Mouse (Mus musculus) megakaryocyte-erythroid progenitor cell, adult 5-6 weeks (primary cell): ENCODE results near the gene Pxmp4. TPM values are rescaled to one million over a fixed set of nuclear protein-coding genes. Genes with fewer than 3 reads are reported as not detected.

Experiments used
- ATAC-seq: replicated peaks from 2 replicates; pipeline ENCODE4 v1.8.0; 2016; ENCODE audit warnings: mild to moderate bottlenecking, inconsistent platforms; ENCODE audit not compliant: severe bottlenecking, poor library complexity, low FRiP score, low TSS enrichment
- total RNA-seq, 2 experiments: library from RNA; stranded (forward) in 1 of 2; stranded (reverse) in 1 of 2; fragments of 200-1000, 215-1000 nt in 1 of 2; fragments of >200 nt in 1 of 2; fragmentation: Nextera tagmentation in 1 of 2; gene quantifications; 2 replicates each; pipeline ENCODE4 v1.2.3; 2014 to 2017

Pxmp4 gene
- total RNA-seq, 2 experiments from 2014 or later, result 12.4 to 17.3 TPM

- ATAC-seq, result no peak
Measured at GRCm38 (mm10) chr2:154614841-154615576, 11.5 kb upstream of the Pxmp4 start.

GRCm38 (mm10) chr2:154613118-154614115 lies 9.9 kb upstream of the Pxmp4 start, which contains the start of the genes Zfp341 and 4930519P11Rik:
Gene Zfp341, plus strand, starts transcription at chr2:154613297.
Gene 4930519P11Rik, minus strand, starts transcription at chr2:154613437.
- peak; percentile 69 for ATAC-seq

GRCm38 (mm10) chr2:154609050-154609767 lies 5.7 kb upstream of the Pxmp4 start:
- no peak for ATAC-seq

GRCm38 (mm10) chr2:154606965-154607364 lies 3.5 kb upstream of the Pxmp4 start:
- ATAC-seq, result no peak

GRCm38 (mm10) chr2:154604156-154604555 lies 648 bp upstream of the Pxmp4 start:
- ATAC-seq, result peak; percentile 12

- ATAC-seq, result no peak
Measured at GRCm38 (mm10) chr2:154603007-154603637, 386 bp downstream of the Pxmp4 start.

DNA sequence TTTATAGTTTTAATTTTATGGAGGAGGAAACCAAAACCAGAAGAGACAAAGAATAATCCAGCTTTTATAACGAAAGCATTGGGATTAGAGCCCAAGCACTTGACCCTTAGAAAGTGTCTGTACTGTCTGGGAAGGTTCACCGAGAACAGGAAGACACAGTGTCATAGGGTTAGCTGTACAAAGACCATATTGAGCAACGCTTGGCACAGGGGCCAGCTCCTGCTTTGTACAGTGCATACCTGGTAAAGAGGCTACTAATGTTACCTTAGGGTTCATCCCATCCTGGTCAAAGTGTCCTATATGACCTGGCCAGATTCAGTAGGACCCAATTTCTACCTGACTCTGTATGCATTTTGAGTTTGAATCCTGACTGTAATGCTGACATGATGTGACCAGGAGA lies 2.2 kb downstream of the Pxmp4 start:
- no peak for ATAC-seq

- no peak for ATAC-seq
Measured at GRCm38 (mm10) chr2:154600586-154600985, 2.9 kb downstream of the Pxmp4 start.

DNA sequence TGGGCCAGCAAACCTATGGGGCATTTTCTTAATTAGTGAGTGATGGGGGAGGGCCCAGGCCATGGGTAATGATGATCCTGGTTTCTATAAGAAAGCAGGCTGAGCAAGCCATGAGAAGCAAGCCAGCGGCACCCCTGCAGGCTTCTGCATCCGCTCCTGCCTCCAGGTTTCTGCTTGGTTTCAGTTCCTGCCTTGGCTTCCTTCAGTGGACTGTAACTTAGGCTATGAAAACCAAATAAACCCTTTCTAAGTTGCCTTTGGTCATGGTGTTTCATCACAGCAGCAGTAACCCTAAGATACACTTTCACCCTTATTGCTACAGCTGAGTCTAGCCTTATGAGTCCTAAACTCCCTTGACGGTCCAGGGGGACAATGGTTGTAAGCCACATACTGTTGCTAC lies 6.1 kb downstream of the Pxmp4 start:
- no peak for ATAC-seq

GRCm38 (mm10) chr2:154595775-154596174 lies 7.7 kb downstream of the Pxmp4 start:
- ATAC-seq, result no peak

DNA sequence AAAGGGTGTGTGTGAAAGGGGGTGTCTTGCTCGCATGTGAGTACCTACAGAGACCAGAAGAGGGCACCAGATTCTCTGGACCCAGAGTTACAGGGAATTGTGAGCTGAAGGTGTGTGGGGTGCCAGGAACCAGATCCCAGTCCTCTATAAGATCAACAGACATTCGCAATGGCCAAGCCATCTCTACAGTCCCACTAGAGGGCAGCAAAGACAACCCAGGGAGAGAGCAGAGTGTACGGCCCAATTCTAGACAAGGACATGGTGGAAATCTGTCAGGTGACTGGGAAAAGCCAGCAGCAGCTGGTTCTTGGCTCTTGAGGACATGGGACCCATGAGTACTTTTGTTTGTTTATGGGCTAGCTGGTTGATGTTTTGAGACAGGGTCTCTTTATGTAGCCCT lies 10.5 kb downstream of the Pxmp4 start:
- peak; percentile 81; the same call in 1 of the 2 replicates for ATAC-seq

DNA sequence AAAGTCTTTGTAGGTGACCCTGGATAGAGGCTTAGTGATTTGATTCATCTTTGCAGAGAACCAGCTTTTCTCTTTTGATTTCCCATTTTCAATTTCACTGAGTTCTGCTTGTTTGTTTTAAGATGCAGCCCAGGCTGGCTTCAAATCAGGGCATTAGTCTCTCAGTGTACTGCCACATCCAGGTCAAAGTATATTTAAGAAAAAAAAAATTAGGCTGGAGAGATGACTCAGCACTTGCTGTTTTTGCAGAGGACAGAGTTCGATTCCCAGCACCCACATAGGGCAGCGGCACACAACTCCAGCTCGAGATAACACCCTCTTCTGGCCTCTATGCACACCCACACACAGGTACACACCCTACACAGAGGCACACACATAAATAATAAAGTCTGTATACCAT lies 12.3 kb downstream of the Pxmp4 start:
- ATAC-seq, result no peak

- no peak for ATAC-seq
Measured at GRCm38 (mm10) chr2:154589051-154589450, 14.5 kb downstream of the Pxmp4 start.

DNA sequence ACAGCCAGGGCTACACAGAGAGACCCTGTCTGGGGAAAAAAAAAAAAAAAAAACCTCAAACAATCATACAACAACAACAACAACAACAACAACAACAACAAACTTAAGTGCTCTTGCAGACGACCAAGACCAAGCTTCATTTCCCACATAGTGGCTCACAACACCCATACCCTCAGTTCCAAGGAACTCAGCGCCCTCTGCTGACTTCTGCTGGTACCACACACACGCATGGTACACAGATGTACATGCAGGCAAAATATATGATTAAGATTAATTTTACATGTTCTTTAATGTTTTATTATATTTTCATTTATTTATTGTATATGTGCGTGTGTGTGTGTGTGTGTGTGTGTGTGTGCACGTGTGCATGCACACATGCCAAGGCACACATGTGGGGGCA lies 17.1 kb downstream of the Pxmp4 start:
- ATAC-seq, result no peak

- no peak for ATAC-seq
Measured at GRCm38 (mm10) chr2:154584931-154585601, 18.4 kb downstream of the Pxmp4 start.

DNA sequence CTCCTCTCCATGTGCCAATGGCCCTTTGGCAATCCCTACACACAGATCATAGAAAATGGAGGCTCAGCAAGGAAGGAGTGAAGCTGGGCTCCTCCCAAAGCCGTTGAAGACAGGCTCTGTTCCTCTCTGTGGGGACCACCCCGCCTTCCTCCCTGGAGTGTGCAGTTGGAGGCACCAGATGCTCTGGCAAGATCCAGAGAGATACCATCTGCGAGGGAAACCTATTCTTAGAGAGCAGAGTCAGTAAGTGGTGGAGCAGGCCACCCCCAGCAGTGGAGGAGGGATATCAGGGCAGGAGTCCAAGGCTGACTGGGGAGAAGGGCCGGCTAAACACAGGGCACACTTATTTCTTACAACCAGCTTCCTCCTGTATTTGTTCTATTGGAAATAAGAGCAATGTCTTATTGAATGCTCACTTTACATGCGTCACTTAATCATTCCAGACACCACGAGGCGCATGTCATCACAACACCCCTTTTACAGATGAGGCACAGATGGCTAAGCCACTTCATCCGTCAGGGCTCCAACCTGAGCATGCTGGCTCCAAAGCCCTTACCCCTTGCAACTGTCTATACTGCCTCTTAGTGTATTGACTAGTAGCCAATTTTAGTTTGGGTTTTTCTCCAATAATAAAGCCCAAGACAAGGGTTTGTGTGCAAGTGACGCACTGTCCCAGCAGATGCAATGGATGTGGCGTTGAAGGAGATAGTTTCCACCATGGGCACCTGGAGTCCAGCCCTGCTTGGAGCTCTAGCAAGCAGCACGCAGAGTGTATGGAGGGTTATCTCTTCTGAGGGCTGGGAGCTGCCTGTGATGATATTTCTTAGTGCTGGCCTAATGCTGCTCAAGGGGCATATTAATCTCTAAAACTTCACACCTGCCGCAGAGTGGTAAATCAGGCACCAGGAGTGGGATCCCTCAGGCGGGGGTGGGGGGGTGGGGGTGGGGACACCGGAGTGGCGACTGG lies 19.3 kb downstream of the Pxmp4 start:
- ATAC-seq, result peak; percentile 73

GRCm38 (mm10) chr2:154581421-154581820 lies 22.1 kb downstream of the Pxmp4 start:
- ATAC-seq, result no peak

DNA sequence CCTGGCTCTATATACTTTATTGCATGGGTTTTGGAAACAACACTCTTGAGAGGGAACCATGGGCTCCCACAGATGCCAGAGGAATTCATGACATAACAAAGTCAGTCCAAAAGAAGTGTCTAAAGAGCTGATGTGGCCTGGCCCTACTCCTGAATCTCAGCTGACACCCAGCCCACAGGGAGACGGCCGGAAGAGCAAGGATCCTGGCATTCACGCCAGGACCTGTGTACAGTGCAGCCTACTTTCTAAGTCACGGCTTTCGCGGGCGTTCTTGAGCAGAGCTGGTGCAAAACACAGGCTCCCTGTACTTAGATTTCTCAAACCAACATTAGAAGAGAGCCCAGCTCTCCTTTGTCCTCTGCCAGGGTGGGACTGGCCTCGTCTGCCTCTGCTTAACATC lies 22.9 kb downstream of the Pxmp4 start:
- ATAC-seq, result no peak
